Mouse (Mus musculus) splenic B cell, adult 2 months (primary cell): Measurements from ENCODE around the gene Tspyl1.
A peak's percentile ranks its signal among the peaks of the same experiment; 100 is the strongest.

Source experiments
- DNase-seq: peaks from one replicate; pipeline ENCODE4 v3.0.0-alpha.2; 2011; ENCODE audit warnings: low read depth, low spot score
- H3K27me3 ChIP-seq: 2 replicates; pipeline ENCODE4 v1.6.1; 2012; ENCODE audit warnings: mild to moderate bottlenecking, low read length, moderate library complexity, mixed read lengths; ENCODE audit not compliant: control insufficient read depth, poor library complexity, insufficient read depth, severe bottlenecking
- H3K36me3 ChIP-seq: 2 replicates; pipeline ENCODE4 v1.6.1; 2012; ENCODE audit warnings: mild to moderate bottlenecking, low read length, moderate library complexity, mixed read lengths; ENCODE audit not compliant: control insufficient read depth, poor library complexity, insufficient read depth, severe bottlenecking

Gene Tspyl1

GRCm38 (mm10) chr10:34327144-34327543 lies 45.2 kb downstream of the Tspyl1 start:
- DNase-seq: no peak
- Histone ChIP-seq H3K27me3 (no peaks in the 10 kb centered on the region), H3K36me3 (no peaks in the 10 kb centered on the region; the same call in 1 of the 2 replicates)

GRCm38 (mm10) chr10:34328310-34328709 lies 46.3 kb downstream of the Tspyl1 start:
- peak; percentile 31 for DNase-seq
- no peaks in the 10 kb centered on the region for H3K36me3 ChIP-seq
- H3K27me3 ChIP-seq: no peaks in the 10 kb centered on the region
